Mouse (Mus musculus) liver, embryonic 11.5 days (tissue): ENCODE data around the gene Rassf10. TPM values are rescaled to one million over a fixed set of nuclear protein-coding genes. Genes with fewer than 3 reads are reported as not detected.
"Not testable (repeated sequence)": the region's sequence is repeated elsewhere in the genome, so short reads cannot be mapped to it uniquely, and the experiment has no call there.

ENCODE experiments used
- ATAC-seq: fragments of 200-750 bp; cut with Nextera tagmentation; replicated peaks from 2 replicates; pipeline ENCODE4 v1.8.0; 2017; ENCODE audit warnings: moderate number of reproducible peaks, mild to moderate bottlenecking, moderate TSS enrichment, moderate library complexity; ENCODE audit not compliant: low FRiP score
- DNase-seq: peaks from one replicate; pipeline ENCODE4 v3.0.0-alpha.2; 2017; ENCODE audit warnings: low spot score
- H3K27ac ChIP-seq: fragments of 300-500 bp; sonication (generic); 2 replicates; pipeline ENCODE4 v1.5.1; 2014; ENCODE audit warnings: mild to moderate bottlenecking, low read depth, low read length, control low read depth
- H3K27me3 ChIP-seq: fragments of 300-500 bp; sonication (generic); replicated peaks from 2 replicates; pipeline ENCODE4 v1.6.1; 2014; ENCODE audit warnings: low read length, mixed read lengths; ENCODE audit not compliant: control insufficient read depth, insufficient read depth
- H3K36me3 ChIP-seq: fragments of 300-500 bp; sonication (generic); 2 replicates; pipeline ENCODE4 v1.6.1; 2014; ENCODE audit warnings: mild to moderate bottlenecking, low read length, moderate library complexity, mixed read lengths; ENCODE audit not compliant: control insufficient read depth, insufficient read depth
- H3K4me1 ChIP-seq: fragments of 300-500 bp; sonication (generic); replicated peaks from 2 replicates; pipeline ENCODE4 v1.6.1; 2014; ENCODE audit warnings: low read length, mixed read lengths; ENCODE audit not compliant: control insufficient read depth, insufficient read depth
- H3K4me2 ChIP-seq: fragments of 300-500 bp; sonication (generic); 2 replicates; pipeline ENCODE4 v1.6.1; 2014; ENCODE audit warnings: mild to moderate bottlenecking, control low read depth, moderate library complexity
- H3K4me3 ChIP-seq: fragments of 300-500 bp; sonication (generic); 2 replicates; pipeline ENCODE4 v1.5.1; 2014; ENCODE audit warnings: low read depth, low read length, control low read depth
- H3K9ac ChIP-seq: fragments of 300-500 bp; sonication (generic); 2 replicates; pipeline ENCODE4 v1.6.1; 2014; ENCODE audit warnings: low read depth, low read length, control low read depth
- H3K9me3 ChIP-seq: fragments of 300-500 bp; sonication (generic); 2 replicates; pipeline ENCODE4 v1.6.1; 2016; ENCODE audit warnings: low read length, inconsistent platforms, mixed read lengths; ENCODE audit not compliant: control insufficient read depth
- WGBS: fragments of 180-500 bp; shearing (Covaris S2); extraction: QIAGEN DNeasy Blood & Tissue Kit; methylation state at CpG from one replicate; pipeline ENCODE4 v1.1.7; 2014; 5-methylcytosine and 5-hydroxymethylcytosine counted together
- polyA plus RNA-seq: library from polyadenylated mRNA; unstranded; fragments of >200 nt; fragmentation: Nextera tagmentation; extraction: Ambion mirVana; gene quantifications from 2 replicates; pipeline ENCODE4 v1.2.1, GENCODE M21; 2014

The Rassf10 gene
- polyA plus RNA-seq, 1 experiment from 2014 or later, result 0.07 TPM

GRCm38 (mm10) chr7:112919845-112920244 is 33.9 kb upstream of the Rassf10 start:
- H3K4me2 ChIP-seq, result no peak overlapping the region
- no peak for DNase-seq
- under 1% methylated on average over 4 of the region's 4 CpGs for WGBS
- no peak for ATAC-seq
- no peaks in the 10 kb centered on the region for H3K36me3 ChIP-seq
- H3K4me3 ChIP-seq, result no peak overlapping the region
- H3K9ac ChIP-seq, result no peak overlapping the region
- H3K27me3 ChIP-seq, result 0 out of 2 replicates have a peak, but pooled peaks cover 6% of the 10 kb centered on the region
- no peak overlapping the region for H3K27ac ChIP-seq
- no peaks in the 10 kb centered on the region for H3K4me1 ChIP-seq
- H3K9me3 ChIP-seq, result no peaks in the 10 kb centered on the region

GRCm38 (mm10) chr7:112922801-112923200 is 31.0 kb upstream of the Rassf10 start:
- H3K9me3 ChIP-seq, result no peaks in the 10 kb centered on the region
- 0 out of 2 replicates have a peak, but pooled peaks cover 7% of the 10 kb centered on the region for H3K27me3 ChIP-seq
- H3K36me3 ChIP-seq, result no peaks in the 10 kb centered on the region
- no peak overlapping the region for H3K4me3 ChIP-seq
- H3K4me2 ChIP-seq, result no peak overlapping the region
- WGBS, result 71% methylated on average over 4 of the region's 4 CpGs
- H3K27ac ChIP-seq, result no peak overlapping the region
- H3K4me1 ChIP-seq, result no peaks in the 10 kb centered on the region
- no peak overlapping the region for H3K9ac ChIP-seq
- DNase-seq (no peak), ATAC-seq (no peak)

GRCm38 (mm10) chr7:112923712-112924111 is 30.1 kb upstream of the Rassf10 start:
- WGBS, result 56% methylated on average over 3 of the region's 3 CpGs
- no peak for DNase-seq
- no peaks in the 10 kb centered on the region for H3K9me3 ChIP-seq

GRCm38 (mm10) chr7:112930669-112931068 is 23.1 kb upstream of the Rassf10 start:
- 54% methylated on average over 7 of the region's 7 CpGs for WGBS
- H3K4me2 ChIP-seq, result no peak overlapping the region
- H3K27me3 ChIP-seq, result peaks cover 2% of the 10 kb centered on the region; the same call in 1 of the 2 replicates
- H3K36me3 ChIP-seq, result no peaks in the 10 kb centered on the region
- no peak overlapping the region for H3K27ac ChIP-seq
- ATAC-seq (no peak), DNase-seq (no peak)
- H3K9ac ChIP-seq, result no peak overlapping the region
- no peak overlapping the region for H3K4me3 ChIP-seq
- H3K4me1 ChIP-seq, result no peaks in the 10 kb centered on the region
- no peaks in the 10 kb centered on the region for H3K9me3 ChIP-seq

More at GRCm38 (mm10) chr7:112923712-112924111, 30.1 kb upstream of the Rassf10 start:
- no peak overlapping the region for H3K4me2 ChIP-seq
- H3K27me3 ChIP-seq, result 0 out of 2 replicates have a peak, but pooled peaks cover 7% of the 10 kb centered on the region
- H3K36me3 ChIP-seq, result no peaks in the 10 kb centered on the region
- no peaks in the 10 kb centered on the region for H3K4me1 ChIP-seq
- H3K27ac ChIP-seq, result no peak overlapping the region
- no peak overlapping the region for H3K9ac ChIP-seq
- H3K4me3 ChIP-seq, result no peak overlapping the region
- no peak for ATAC-seq

GRCm38 (mm10) chr7:112935876-112936275 is 17.9 kb upstream of the Rassf10 start:
- H3K9me3 ChIP-seq, H3K36me3 ChIP-seq, H3K4me3 ChIP-seq, H3K4me2 ChIP-seq, DNase-seq, H3K9ac ChIP-seq, H3K4me1 ChIP-seq, ATAC-seq, H3K27me3 ChIP-seq, H3K27ac ChIP-seq: not testable (repeated sequence)
- WGBS, result 55% methylated on average over 5 of the region's 5 CpGs

GRCm38 (mm10) chr7:112937089-112937488 is 16.7 kb upstream of the Rassf10 start:
- Histone ChIP-seq H3K4me3 (no peak overlapping the region), H3K4me1 (no peaks in the 10 kb centered on the region), H3K36me3 (no peaks in the 10 kb centered on the region), H3K27me3 (0 out of 2 replicates have a peak, but pooled peaks cover 2% of the 10 kb centered on the region), H3K27ac (no peak overlapping the region), H3K9me3 (no peaks in the 10 kb centered on the region), H3K4me2 (no peak overlapping the region), H3K9ac (no peak overlapping the region)
- 69% methylated on average over 8 of the region's 8 CpGs for WGBS
- DNase-seq, result no peak
- ATAC-seq, result no peak

- no peak overlapping the region for H3K27ac ChIP-seq
- WGBS, result 32% methylated on average over 5 of the region's 5 CpGs
Measured at GRCm38 (mm10) chr7:112938959-112939358, 14.8 kb upstream of the Rassf10 start.

GRCm38 (mm10) chr7:112942567-112942966 is 11.2 kb upstream of the Rassf10 start:
- Histone ChIP-seq H3K4me1 (no peaks in the 10 kb centered on the region), H3K4me3 (no peak overlapping the region), H3K9me3 (no peaks in the 10 kb centered on the region), H3K27me3 (no peaks in the 10 kb centered on the region; the same call in 1 of the 2 replicates), H3K27ac (no peak overlapping the region), H3K4me2 (no peak overlapping the region), H3K9ac (no peak overlapping the region), H3K36me3 (no peaks in the 10 kb centered on the region)
- DNase-seq (no peak), ATAC-seq (no peak)
- WGBS, result 68% methylated on average over 5 of the region's 5 CpGs

More at GRCm38 (mm10) chr7:112938959-112939358, 14.8 kb upstream of the Rassf10 start:
- Histone ChIP-seq H3K4me3 (no peak overlapping the region), H3K27me3 (peaks cover 2% of the 10 kb centered on the region; the same call in 1 of the 2 replicates), H3K9me3 (no peaks in the 10 kb centered on the region), H3K4me2 (no peak overlapping the region), H3K9ac (no peak overlapping the region), H3K4me1 (no peaks in the 10 kb centered on the region), H3K36me3 (no peaks in the 10 kb centered on the region)
- no peak for ATAC-seq
- no peak for DNase-seq

GRCm38 (mm10) chr7:112943056-112943455 is 10.7 kb upstream of the Rassf10 start:
- Histone ChIP-seq H3K36me3 (no peaks in the 10 kb centered on the region), H3K4me2 (no peak overlapping the region), H3K4me3 (no peak overlapping the region), H3K9me3 (no peaks in the 10 kb centered on the region), H3K4me1 (no peaks in the 10 kb centered on the region), H3K9ac (no peak overlapping the region), H3K27me3 (no peaks in the 10 kb centered on the region; the same call in 1 of the 2 replicates), H3K27ac (no peak overlapping the region)
- no peak for ATAC-seq
- no peak for DNase-seq
- 80% methylated on average over 1 of the region's 1 CpGs for WGBS
